Mouse (Mus musculus) G1E (cell line): Measurements from ENCODE around the gene Cyct.

Experiments used
- CTCF ChIP-seq: IDR thresholded peaks from 2 replicates; pipeline ENCODE4 v1.5.1; 2012; ENCODE audit warnings: low read depth, low read length, inconsistent platforms, mixed read lengths
- POLR2AphosphoS5 ChIP-seq: IDR thresholded peaks from 2 replicates; pipeline ENCODE4 v1.6.1; 2012; ENCODE audit warnings: low read depth, low read length, inconsistent platforms; ENCODE audit not compliant: insufficient replicate concordance
- TAL1 ChIP-seq: conservative IDR thresholded peaks from 2 replicates; pipeline ENCODE4 v1.6.1; 2012; ENCODE audit warnings: low read depth, low read length, inconsistent platforms, mixed read lengths

DNA sequence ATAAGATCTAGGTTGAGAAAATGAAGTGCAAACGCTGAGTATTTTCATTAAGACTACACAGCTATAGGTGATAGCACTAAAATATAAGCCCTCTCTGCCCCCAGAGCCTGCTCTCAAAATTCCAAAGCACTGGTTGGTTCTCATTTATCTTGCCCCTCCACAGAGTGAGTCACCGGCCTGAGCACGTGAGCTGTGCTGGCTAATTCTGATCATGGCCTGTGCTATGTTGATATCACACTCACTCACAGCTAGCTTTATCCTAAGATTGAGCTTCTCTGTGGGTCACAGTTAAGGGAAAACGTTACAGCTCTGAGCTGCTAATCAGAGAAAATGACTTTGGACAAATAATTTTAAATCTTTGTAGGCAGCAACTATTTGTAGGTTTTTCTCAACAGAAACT, 12.0 kb upstream of the Cyct start:
- no peak for TF ChIP-seq TAL1
- TF ChIP-seq CTCF = no peak
- no peak for TF ChIP-seq POLR2AphosphoS5
